Comparison of ENCODE assay signal across 10 mouse cellular contexts in genomic region chr12:8487959-8488651, GRCm38 (mm10). TPM values are rescaled to one million over a fixed set of nuclear protein-coding genes. Genes with fewer than 3 reads are reported as not detected.
DNase-seq lines count a peak whose midpoint lies in the region; ATAC-seq lines count a peak whose summit lies in the region.
"Had no signal": no experiment of that assay in that cellular context is flagged by ENCODE, and none has a peak within 500 bp of the region (broad histone marks: within the 10 kb centered on the region; RNA-seq: fewer than 3 reads in every experiment).

No protein-coding gene starts in this region.

- no peak overlapping the region for H3K9ac ChIP-seq in embryonic facial prominence, embryonic 11.5 days (replicated peaks; ENCODE audit: low read length)
- H3K9ac ChIP-seq: embryonic facial prominence, embryonic 15.5 days; liver, embryonic 14.5 days had no signal

- no peaks in the 10 kb centered on the region for H3K9me3 ChIP-seq in embryonic facial prominence, embryonic 11.5 days (replicated peaks; ENCODE audit: control insufficient read depth, low read length)
- no peaks in the 10 kb centered on the region for H3K9me3 ChIP-seq in embryonic facial prominence, embryonic 10.5 days
- no peaks in the 10 kb centered on the region for H3K9me3 ChIP-seq in midbrain, embryonic 10.5 days (replicated peaks)
- H3K9me3 ChIP-seq: embryonic facial prominence, embryonic 15.5 days had no signal

- no peak for ATAC-seq in embryonic facial prominence, embryonic 11.5 days (replicated peaks; ENCODE audit: insufficient number of reproducible peaks, low FRiP score, low TSS enrichment, low read depth)
- peak; percentile 36; the same call in 1 of the 2 replicates for ATAC-seq in common myeloid progenitor, adult 5-6 weeks (replicated peaks; ENCODE audit: low read depth, poor library complexity, severe bottlenecking)

- no peaks in the 10 kb centered on the region for H3K36me3 ChIP-seq in embryonic facial prominence, embryonic 11.5 days (replicated peaks; ENCODE audit: control insufficient read depth, insufficient read depth, low read depth, low read length)
- H3K36me3 ChIP-seq in embryonic facial prominence, embryonic 10.5 days (replicated peaks): no peaks in the 10 kb centered on the region
- no peaks in the 10 kb centered on the region for H3K36me3 ChIP-seq in midbrain, embryonic 10.5 days
- H3K36me3 ChIP-seq: embryonic facial prominence, embryonic 15.5 days had no signal

- H3K27me3 ChIP-seq in embryonic facial prominence, embryonic 11.5 days (ENCODE audit: control insufficient read depth, insufficient read depth, low read length): no peaks in the 10 kb centered on the region
- no peaks in the 10 kb centered on the region for H3K27me3 ChIP-seq in embryonic facial prominence, embryonic 10.5 days (replicated peaks; ENCODE audit: low read depth, poor library complexity, severe bottlenecking)
- H3K27me3 ChIP-seq in midbrain, embryonic 10.5 days (ENCODE audit: low read depth, poor library complexity, severe bottlenecking): no peaks in the 10 kb centered on the region
- H3K27me3 ChIP-seq: embryonic facial prominence, embryonic 15.5 days had no signal

- DNase-seq in embryonic facial prominence, embryonic 11.5 days (ENCODE audit: low spot score): peak; percentile 33
- DNase-seq in embryonic facial prominence, embryonic 10.5 days (ENCODE audit: low spot score): no peak
- DNase-seq in 416B (ENCODE audit: low read depth): peak; percentile 50
- peak; percentile 63 for DNase-seq in kidney, adult 9 months
- no peak for DNase-seq in midbrain, embryonic 10.5 days (ENCODE audit: low spot score)
- no peak for DNase-seq in embryo, embryonic 10 days (ENCODE audit: low spot score)
- no peak for DNase-seq in natural killer cell, adult 2 months (ENCODE audit: low spot score in 2 of 2)

- no peak overlapping the region for H3K27ac ChIP-seq in embryonic facial prominence, embryonic 11.5 days (replicated peaks; ENCODE audit: low read depth, low read length)
- H3K27ac ChIP-seq in embryonic facial prominence, embryonic 10.5 days (replicated peaks): no peak overlapping the region
- peak overlapping the region; percentile 24 for H3K27ac ChIP-seq in midbrain, embryonic 10.5 days (replicated peaks)
- H3K27ac ChIP-seq: embryonic facial prominence, embryonic 15.5 days; liver, embryonic 14.5 days had no signal

- no peak overlapping the region for H3K4me3 ChIP-seq in embryonic facial prominence, embryonic 11.5 days (ENCODE audit: low read depth, low read length)
- no peak overlapping the region for H3K4me3 ChIP-seq in embryonic facial prominence, embryonic 10.5 days
- H3K4me3 ChIP-seq in midbrain, embryonic 10.5 days: no peak overlapping the region
- H3K4me3 ChIP-seq: embryonic facial prominence, embryonic 15.5 days had no signal

- no peaks in the 10 kb centered on the region for H3K4me1 ChIP-seq in embryonic facial prominence, embryonic 11.5 days (ENCODE audit: control insufficient read depth, insufficient read depth, low read length)
- peaks cover 13% of the 10 kb centered on the region for H3K4me1 ChIP-seq in embryonic facial prominence, embryonic 10.5 days
- H3K4me1 ChIP-seq in midbrain, embryonic 10.5 days: peaks cover 15% of the 10 kb centered on the region

- no peak overlapping the region for H3K4me2 ChIP-seq in embryonic facial prominence, embryonic 11.5 days (ENCODE audit: low read depth, low read length)
- H3K4me2 ChIP-seq: embryonic facial prominence, embryonic 15.5 days had no signal

- 69% methylated on average over 5 of the region's 5 CpGs for WGBS in embryonic facial prominence, embryonic 11.5 days
- 67% methylated on average over 5 of the region's 5 CpGs for WGBS in embryonic facial prominence, embryonic 10.5 days
- 74% methylated on average over 5 of the region's 5 CpGs for WGBS in midbrain, embryonic 10.5 days

RNA-seq across cellular contexts. Expression of gene Rhob, which starts 11.7 kb away (rescaled TPM):
- polyA plus RNA-seq in embryonic facial prominence, embryonic 11.5 days (2014; fragmentation: Nextera tagmentation; extraction: Ambion mirVana): 45.3 and 51.3 TPM in 2 replicates
- 24.8 and 26.4 TPM in 2 replicates for polyA plus RNA-seq in embryonic facial prominence, embryonic 10.5 days (2016; fragmentation: Nextera tagmentation; extraction: Ambion mirVana)
- 35.8 and 43.3 TPM in 2 replicates for total RNA-seq in common myeloid progenitor, adult 5-6 weeks (2017)
- 30.0 and 30.1 TPM in 2 replicates for polyA plus RNA-seq in midbrain, embryonic 10.5 days (2016; fragmentation: Nextera tagmentation; extraction: Ambion mirVana)

Comparison
In these comparisons a context has a peak if more than half of its experiments do, and no peak if none do; other contexts are left out.
1. DNase-seq: peak in embryonic facial prominence, embryonic 11.5 days (single experiment), 416B (single experiment) and kidney, adult 9 months (single experiment); none in embryonic facial prominence, embryonic 10.5 days (single experiment), midbrain, embryonic 10.5 days (single experiment), embryo, embryonic 10 days (single experiment) and natural killer cell, adult 2 months (0 of 2).